Mouse (Mus musculus): ENCODE results near the gene Ucn2. TPM values are rescaled to one million over a fixed set of nuclear protein-coding genes. Genes with fewer than 3 reads are reported as not detected.

The Ucn2 gene
- polyA plus RNA-seq (2014; fragmentation: Illumina TruSeq; extraction: RNeasy Lipid Tissue Mini Kit (QIAGEN cat#74804); ENCODE audit: low read depth, low replicate concordance) = not detected

DNA sequence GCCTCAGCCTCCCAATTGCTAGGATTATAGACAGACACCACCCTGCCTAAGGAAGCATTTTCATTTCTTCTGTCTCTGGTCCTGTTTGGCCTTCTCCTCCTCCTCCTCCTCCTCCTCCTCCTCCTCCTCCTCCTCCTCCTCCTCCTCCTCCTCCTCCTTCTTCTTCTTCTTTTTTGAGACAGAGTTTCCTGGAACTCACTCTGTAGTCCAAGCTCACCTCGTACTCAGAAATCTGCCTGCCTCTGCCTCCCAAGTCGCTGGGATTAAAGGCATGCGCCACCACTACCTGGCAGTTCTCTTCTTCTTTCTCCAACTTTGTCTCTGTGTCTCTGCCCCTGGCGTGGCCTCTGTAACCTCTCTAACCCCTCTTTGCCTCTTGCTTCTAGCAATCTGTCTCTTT is at the start of gene Ucn2:
Ucn2 (plus strand) TSS at position 301 of the 400 bp plus-strand sequence.

DNA sequence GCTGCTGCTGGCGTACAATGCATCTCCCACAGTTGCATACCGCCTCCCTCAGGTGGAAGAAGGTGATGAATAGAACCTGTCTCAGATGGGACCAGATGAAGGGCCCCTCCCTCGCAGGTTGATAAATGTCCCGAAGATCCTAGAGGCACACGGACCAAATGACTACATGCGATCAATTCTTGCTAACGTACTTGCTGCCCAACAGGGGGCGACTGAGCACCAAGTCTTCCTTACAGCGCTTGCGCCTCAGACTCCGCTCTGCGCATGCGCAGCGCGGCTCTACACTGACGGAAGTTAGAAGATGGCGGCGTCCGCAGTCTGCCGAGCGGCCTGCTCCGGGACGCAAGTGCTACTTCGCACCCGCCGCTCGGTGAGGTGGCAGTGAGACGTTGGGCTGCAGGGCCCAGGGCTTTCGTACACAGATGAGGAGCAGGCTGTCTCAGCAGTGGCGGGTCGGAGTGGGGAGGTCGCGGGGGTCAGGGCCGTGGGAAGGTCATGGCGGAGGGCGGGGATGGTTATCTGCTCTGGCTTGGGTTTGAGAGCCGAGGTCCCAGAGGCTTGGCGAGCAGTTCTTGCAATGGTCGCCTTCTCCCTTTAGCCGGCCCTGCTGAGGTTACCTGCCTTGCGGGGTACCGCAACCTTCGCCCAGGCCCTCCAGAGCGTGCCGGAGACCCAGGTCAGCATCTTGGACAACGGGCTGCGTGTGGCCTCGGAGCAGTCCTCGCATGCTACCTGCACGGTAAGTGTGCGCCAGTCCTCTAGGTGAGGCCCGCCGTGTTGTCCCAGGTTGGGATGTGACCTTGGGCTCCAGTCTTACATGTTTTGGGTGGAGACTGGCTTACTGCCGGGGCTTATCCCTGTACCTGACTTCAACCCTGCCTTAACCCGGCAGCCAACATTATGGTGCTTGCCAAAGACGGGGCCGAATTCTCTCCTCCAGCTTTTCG is 49.1 kb upstream of the Ucn2 start, which contains the start of gene Uqcrc1:
Uqcrc1 (plus strand) TSS at position 216 of the 947 bp plus-strand sequence.

DNA sequence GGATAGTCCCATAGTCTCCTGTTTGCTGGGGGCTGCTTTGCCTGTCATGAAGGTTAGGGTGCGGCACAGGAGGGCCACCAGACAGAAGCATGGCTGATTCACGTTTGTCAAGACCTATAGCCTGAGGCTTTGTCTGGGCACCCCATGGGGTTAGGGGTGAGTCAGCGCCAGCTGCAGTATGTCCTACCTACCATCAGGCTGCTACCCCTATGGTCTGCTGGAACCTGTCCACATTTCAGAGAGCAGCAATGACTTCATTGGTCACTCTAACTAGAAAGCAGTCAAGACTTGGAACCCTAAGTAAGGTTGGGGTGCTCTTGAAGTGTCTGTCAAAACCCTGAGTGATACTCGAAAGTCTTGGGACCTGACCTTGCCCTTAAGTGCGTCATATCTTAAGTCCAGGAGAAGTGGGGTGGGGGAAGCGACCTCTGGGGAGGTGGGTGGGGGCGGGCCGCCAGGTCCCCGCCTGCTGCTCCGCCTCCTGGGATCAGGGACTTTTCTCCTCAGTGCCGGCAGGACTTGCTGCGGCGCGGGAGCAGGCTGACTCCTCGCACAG is 32.7 kb upstream of the Ucn2 start, which contains the start of gene Col7a1:
Col7a1 (plus strand) TSS at position 506 of the 556 bp plus-strand sequence.

DNA sequence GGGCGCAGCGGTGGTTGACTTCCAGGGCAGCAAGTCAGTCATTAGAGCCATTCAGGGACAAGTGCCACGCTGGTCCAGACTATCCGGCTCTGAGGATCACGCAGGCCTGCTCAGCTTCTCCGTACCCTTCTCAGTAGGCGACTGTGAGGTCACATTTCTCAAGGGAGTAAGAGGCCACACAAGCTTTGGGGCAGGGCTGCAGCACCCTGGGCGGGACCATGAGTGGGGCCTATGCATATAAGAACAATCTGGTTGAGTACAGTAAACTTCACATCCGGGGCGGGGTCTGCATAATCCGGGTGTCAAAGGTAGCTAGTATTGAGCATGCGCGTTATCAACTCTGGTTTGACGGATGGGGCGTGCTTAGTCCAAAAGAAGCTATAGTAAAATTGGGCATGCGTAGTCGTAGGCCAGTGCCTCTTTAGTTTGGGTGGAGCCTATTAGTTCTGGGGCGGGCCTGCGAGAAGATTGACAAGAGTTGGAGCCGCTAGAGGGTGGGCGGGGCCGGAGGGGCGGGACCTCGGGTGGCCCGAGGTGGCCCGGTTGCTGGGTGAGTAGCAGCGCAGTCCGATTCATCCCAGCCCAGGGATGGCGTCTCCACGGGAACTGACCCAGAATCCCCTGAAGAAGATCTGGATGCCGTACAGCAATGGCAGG is 5.7 kb downstream of the Ucn2 start, which contains the start of gene Pfkfb4:
Pfkfb4 (plus strand) TSS at position 351 of the 657 bp plus-strand sequence.

Other genes with a start within 250 kb of the Ucn2 start
- 106 TPM for gene Ip6k2, start 202.2 kb upstream of the Ucn2 start, polyA plus RNA-seq (2014; fragmentation: Illumina TruSeq; extraction: RNeasy Lipid Tissue Mini Kit (QIAGEN cat#74804); ENCODE audit: low read depth, low replicate concordance)
- gene Nckipsd, start 177.6 kb upstream of the Ucn2 start, polyA plus RNA-seq (2014; fragmentation: Illumina TruSeq; extraction: RNeasy Lipid Tissue Mini Kit (QIAGEN cat#74804); ENCODE audit: low read depth, low replicate concordance) = 0.18 TPM
- 0.04 TPM for gene Celsr3, start 159.7 kb upstream of the Ucn2 start, polyA plus RNA-seq (2014; fragmentation: Illumina TruSeq; extraction: RNeasy Lipid Tissue Mini Kit (QIAGEN cat#74804); ENCODE audit: low read depth, low replicate concordance)
- 0.36 TPM for gene Slc26a6, start 132.7 kb upstream of the Ucn2 start, polyA plus RNA-seq (2014; fragmentation: Illumina TruSeq; extraction: RNeasy Lipid Tissue Mini Kit (QIAGEN cat#74804); ENCODE audit: low read depth, low replicate concordance)
- not detected for gene Tmem89, start 71.4 kb upstream of the Ucn2 start, polyA plus RNA-seq (2014; fragmentation: Illumina TruSeq; extraction: RNeasy Lipid Tissue Mini Kit (QIAGEN cat#74804); ENCODE audit: low read depth, low replicate concordance)
- 73.6 TPM for gene Uqcrc1, start 49.4 kb upstream of the Ucn2 start, polyA plus RNA-seq (2014; fragmentation: Illumina TruSeq; extraction: RNeasy Lipid Tissue Mini Kit (QIAGEN cat#74804); ENCODE audit: low read depth, low replicate concordance)
- not detected for gene Col7a1, start 32.4 kb upstream of the Ucn2 start, polyA plus RNA-seq (2014; fragmentation: Illumina TruSeq; extraction: RNeasy Lipid Tissue Mini Kit (QIAGEN cat#74804); ENCODE audit: low read depth, low replicate concordance)
- gene Pfkfb4, start 5.8 kb downstream of the Ucn2 start, polyA plus RNA-seq (2014; fragmentation: Illumina TruSeq; extraction: RNeasy Lipid Tissue Mini Kit (QIAGEN cat#74804); ENCODE audit: low read depth, low replicate concordance) = 3.4 TPM
- 1.7 TPM for gene Shisa5, start 52.6 kb downstream of the Ucn2 start, polyA plus RNA-seq (2014; fragmentation: Illumina TruSeq; extraction: RNeasy Lipid Tissue Mini Kit (QIAGEN cat#74804); ENCODE audit: low read depth, low replicate concordance)
- gene Trex1, start 73.7 kb downstream of the Ucn2 start, polyA plus RNA-seq (2014; fragmentation: Illumina TruSeq; extraction: RNeasy Lipid Tissue Mini Kit (QIAGEN cat#74804); ENCODE audit: low read depth, low replicate concordance) = not detected
- 5.9 TPM for gene Atrip, start 88.1 kb downstream of the Ucn2 start, polyA plus RNA-seq (2014; fragmentation: Illumina TruSeq; extraction: RNeasy Lipid Tissue Mini Kit (QIAGEN cat#74804); ENCODE audit: low read depth, low replicate concordance)
- gene Ccdc51, start 96.5 kb downstream of the Ucn2 start, polyA plus RNA-seq (2014; fragmentation: Illumina TruSeq; extraction: RNeasy Lipid Tissue Mini Kit (QIAGEN cat#74804); ENCODE audit: low read depth, low replicate concordance) = not detected
- gene Tma7, start 96.6 kb downstream of the Ucn2 start, polyA plus RNA-seq (2014; fragmentation: Illumina TruSeq; extraction: RNeasy Lipid Tissue Mini Kit (QIAGEN cat#74804); ENCODE audit: low read depth, low replicate concordance) = 564 TPM
- 0.34 TPM for gene Plxnb1, start 109.4 kb downstream of the Ucn2 start, polyA plus RNA-seq (2014; fragmentation: Illumina TruSeq; extraction: RNeasy Lipid Tissue Mini Kit (QIAGEN cat#74804); ENCODE audit: low read depth, low replicate concordance)
- 0.35 TPM for gene Fbxw21, start 176.0 kb downstream of the Ucn2 start, polyA plus RNA-seq (2014; fragmentation: Illumina TruSeq; extraction: RNeasy Lipid Tissue Mini Kit (QIAGEN cat#74804); ENCODE audit: low read depth, low replicate concordance)
- gene Fbxw13, start 210.0 kb downstream of the Ucn2 start, polyA plus RNA-seq (2014; fragmentation: Illumina TruSeq; extraction: RNeasy Lipid Tissue Mini Kit (QIAGEN cat#74804); ENCODE audit: low read depth, low replicate concordance) = 0.42 TPM
- gene Fbxw20, start 248.7 kb downstream of the Ucn2 start, polyA plus RNA-seq (2014; fragmentation: Illumina TruSeq; extraction: RNeasy Lipid Tissue Mini Kit (QIAGEN cat#74804); ENCODE audit: low read depth, low replicate concordance) = 0.85 TPM

Measured in testis, adult 10 weeks (tissue).